Mouse (Mus musculus): ENCODE results near the gene Ift22. TPM values are rescaled to one million over a fixed set of nuclear protein-coding genes. Genes with fewer than 3 reads are reported as not detected.
A peak's percentile ranks its signal among the peaks of the same experiment; 100 is the strongest.

Gene Ift22
- polyA plus RNA-seq, 1 experiment from 2014 or later: 104 TPM

GRCm38 (mm10) chr5:136882055-136882787, 25.7 kb upstream of the Ift22 start:
- Histone ChIP-seq H3K36me3 (no peaks in the 10 kb centered on the region), H3K27ac (replicated peaks) (peak overlapping the region; percentile 77), H3K4me3 (peak overlapping the region; percentile 65), H3K4me1 (peaks cover 24% of the 10 kb centered on the region), H3K27me3 (ENCODE audit: low read depth, poor library complexity, severe bottlenecking) (peaks cover 50% of the 10 kb centered on the region), H3K9me3 (replicated peaks) (no peaks in the 10 kb centered on the region)
- WGBS: 1% methylated on average over 47 of the region's 47 CpGs
- no peak for DNase-seq (ENCODE audit: low spot score)

- no peaks in the 10 kb centered on the region for H3K36me3 ChIP-seq
- DNase-seq (ENCODE audit: low spot score): peak; percentile 69
- peaks cover 50% of the 10 kb centered on the region for H3K27me3 ChIP-seq (ENCODE audit: low read depth, poor library complexity, severe bottlenecking)
- WGBS: under 1% methylated on average over 44 of the region's 44 CpGs
- peaks cover 29% of the 10 kb centered on the region for H3K4me1 ChIP-seq
- H3K27ac ChIP-seq (replicated peaks): peak within 1 kb of the TSS; percentile 77
- no peaks in the 10 kb centered on the region for H3K9me3 ChIP-seq (replicated peaks)
- H3K4me3 ChIP-seq: peak within 1 kb of the TSS; percentile 65
Measured at GRCm38 (mm10) chr5:136882788-136883439, 25.0 kb upstream of the Ift22 start, which contains the start of gene Col26a1. TSS of gene Col26a1 (minus strand) at chr5:136883209.

DNA sequence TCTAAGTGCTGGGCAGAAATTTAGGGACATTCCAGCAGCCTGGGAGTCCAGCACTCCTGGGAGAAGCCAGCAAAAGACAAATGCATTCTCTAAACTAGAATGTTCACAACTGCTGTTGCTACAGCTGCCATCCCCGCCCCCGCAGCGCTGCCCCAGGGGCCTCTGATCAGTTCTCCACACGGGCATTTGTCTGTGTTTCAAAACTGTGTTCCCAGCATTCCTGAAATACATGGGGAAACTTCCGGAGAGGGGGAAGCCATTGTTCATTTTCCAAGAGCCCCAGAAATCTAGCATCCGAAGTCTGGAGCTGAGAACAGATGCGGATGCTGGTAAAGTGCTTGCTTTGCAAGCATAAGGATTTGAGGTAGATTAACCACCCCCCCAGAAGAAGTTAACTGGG, 21.0 kb upstream of the Ift22 start:
- H3K36me3 ChIP-seq: no peaks in the 10 kb centered on the region
- 40% methylated on average over 7 of the region's 7 CpGs for WGBS
- H3K4me1 ChIP-seq: peaks cover 27% of the 10 kb centered on the region
- no peak overlapping the region for H3K4me3 ChIP-seq
- no peaks in the 10 kb centered on the region for H3K9me3 ChIP-seq (replicated peaks)
- DNase-seq (ENCODE audit: low spot score): no peak
- H3K27ac ChIP-seq (replicated peaks): peak overlapping the region; percentile 46
- peaks cover 31% of the 10 kb centered on the region for H3K27me3 ChIP-seq (ENCODE audit: low read depth, poor library complexity, severe bottlenecking)

DNA sequence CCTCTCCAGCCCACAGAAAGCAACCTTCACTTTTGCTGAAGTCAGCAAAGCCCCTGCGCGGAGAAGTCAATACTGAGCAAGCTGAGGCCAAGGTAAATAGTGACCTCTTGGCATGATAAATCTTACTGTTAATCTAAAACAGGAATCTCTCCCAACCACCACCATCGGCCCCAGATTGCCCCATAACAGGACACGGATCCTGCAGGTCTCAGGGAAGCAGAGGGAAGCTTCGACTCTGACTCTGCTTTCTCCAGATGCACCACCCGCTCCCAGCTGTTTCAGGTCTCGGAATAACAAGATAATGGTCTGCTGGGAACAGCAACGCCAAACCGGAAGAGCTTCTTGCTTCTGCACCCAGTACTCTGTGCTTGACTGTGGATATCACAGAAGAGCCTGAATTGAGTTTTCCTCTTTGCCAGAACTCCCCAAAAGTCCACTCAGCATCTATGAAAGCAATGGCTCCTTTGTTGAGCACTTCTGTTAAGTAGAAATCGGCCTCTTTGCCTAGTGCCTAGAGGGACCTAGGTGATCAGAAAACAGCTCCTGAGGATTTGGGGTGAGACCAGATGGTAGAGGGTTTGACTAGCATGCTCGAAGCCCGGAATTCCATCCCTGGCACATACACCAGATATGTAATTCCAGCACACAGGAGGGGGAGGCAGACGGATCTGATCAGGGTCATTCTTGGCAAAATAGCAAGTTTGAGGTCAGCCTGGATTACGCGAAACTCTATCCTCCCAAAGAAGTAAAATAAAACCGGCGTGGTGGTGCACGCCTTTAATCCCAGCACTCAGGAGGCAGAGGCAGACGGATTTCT, 19.2 kb upstream of the Ift22 start:
- 63% methylated on average over 19 of the region's 19 CpGs for WGBS
- H3K36me3 ChIP-seq: no peaks in the 10 kb centered on the region
- no peaks in the 10 kb centered on the region for H3K9me3 ChIP-seq (replicated peaks)
- no peak for DNase-seq (ENCODE audit: low spot score)
- peaks cover 13% of the 10 kb centered on the region for H3K27me3 ChIP-seq (ENCODE audit: low read depth, poor library complexity, severe bottlenecking)
- H3K27ac ChIP-seq (replicated peaks): no peak overlapping the region
- H3K4me1 ChIP-seq: peaks cover 13% of the 10 kb centered on the region
- no peak overlapping the region for H3K4me3 ChIP-seq

DNA sequence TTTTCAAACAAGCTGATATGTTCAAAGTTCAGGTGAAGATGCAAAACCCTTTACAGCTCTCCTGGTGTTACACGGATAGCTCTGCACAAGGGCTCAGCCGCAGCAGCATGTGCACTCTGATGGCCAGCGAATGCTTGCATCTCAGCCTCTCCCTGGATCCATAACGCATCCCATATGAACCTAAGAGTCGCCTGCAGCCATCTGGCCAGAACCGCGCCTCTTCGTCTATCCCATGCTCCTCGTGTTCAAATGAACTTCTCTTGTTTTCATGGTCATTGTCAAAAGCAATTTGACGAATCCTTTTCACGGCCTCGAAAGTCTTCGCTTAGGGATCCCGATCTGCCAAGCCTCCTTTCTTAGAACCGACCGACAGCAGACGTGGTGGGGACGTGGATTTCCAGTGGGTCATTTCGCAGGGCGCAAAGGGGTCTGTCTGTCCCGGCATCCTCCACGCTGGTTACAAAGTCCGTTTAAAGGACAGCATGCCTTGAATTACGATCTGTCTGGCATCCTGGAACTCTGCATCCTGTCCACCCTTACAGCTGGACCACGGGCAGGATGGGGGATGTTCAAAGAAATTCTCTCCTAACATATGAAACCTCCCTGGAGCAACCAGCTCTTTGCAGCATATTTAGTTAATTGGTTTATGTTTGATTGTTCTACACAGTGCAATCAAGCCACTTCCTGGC, 13.0 kb upstream of the Ift22 start:
- Histone ChIP-seq H3K27me3 (ENCODE audit: low read depth, poor library complexity, severe bottlenecking) (no peaks in the 10 kb centered on the region), H3K4me1 (0 out of 2 replicates have a peak, but pooled peaks cover 6% of the 10 kb centered on the region), H3K4me3 (no peak overlapping the region), H3K36me3 (no peaks in the 10 kb centered on the region), H3K9me3 (replicated peaks) (no peaks in the 10 kb centered on the region; the same call in 1 of the 2 replicates), H3K27ac (replicated peaks) (no peak overlapping the region)
- 73% methylated on average over 25 of the region's 25 CpGs for WGBS
- DNase-seq (ENCODE audit: low spot score): no peak

DNA sequence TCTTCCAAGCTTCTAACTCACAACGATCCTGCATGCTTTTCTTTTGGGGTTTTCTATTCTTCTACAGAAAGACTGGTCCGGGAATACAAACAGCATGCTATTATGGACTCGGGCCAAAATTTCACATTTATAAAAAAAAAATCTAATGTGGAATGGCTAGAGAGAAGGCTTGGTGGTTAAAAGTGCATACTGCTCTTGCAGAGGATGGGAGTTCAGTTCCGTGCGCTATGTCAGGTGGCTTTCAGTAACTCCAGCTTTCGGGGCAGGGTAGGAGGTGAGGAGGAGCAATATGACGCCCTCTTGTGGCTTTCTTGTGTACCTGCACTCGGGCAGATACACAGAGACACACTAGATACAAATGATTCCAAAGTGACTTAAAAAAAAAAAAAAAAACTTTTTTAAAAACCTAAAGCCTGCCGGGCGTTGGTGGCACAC, 12.4 kb upstream of the Ift22 start:
- Histone ChIP-seq H3K4me1 (0 out of 2 replicates have a peak, but pooled peaks cover 6% of the 10 kb centered on the region), H3K27me3 (ENCODE audit: low read depth, poor library complexity, severe bottlenecking) (no peaks in the 10 kb centered on the region), H3K27ac (replicated peaks) (no peak overlapping the region), H3K4me3 (no peak overlapping the region), H3K9me3 (replicated peaks) (no peaks in the 10 kb centered on the region; the same call in 1 of the 2 replicates), H3K36me3 (no peaks in the 10 kb centered on the region)
- DNase-seq (ENCODE audit: low spot score): no peak
- 66% methylated on average over 10 of the region's 10 CpGs for WGBS

GRCm38 (mm10) chr5:136904621-136905020, 3.3 kb upstream of the Ift22 start:
- DNase-seq (ENCODE audit: low spot score): no peak
- H3K27ac ChIP-seq (replicated peaks): no peak overlapping the region
- WGBS: 60% methylated on average over 3 of the region's 3 CpGs
- H3K4me3 ChIP-seq: no peak overlapping the region
- peaks cover 17% of the 10 kb centered on the region for H3K4me1 ChIP-seq
- H3K36me3 ChIP-seq: no peaks in the 10 kb centered on the region
- no peaks in the 10 kb centered on the region; the same call in 1 of the 2 replicates for H3K9me3 ChIP-seq (replicated peaks)
- no peaks in the 10 kb centered on the region for H3K27me3 ChIP-seq (ENCODE audit: low read depth, poor library complexity, severe bottlenecking)

- WGBS: 54% methylated on average over 7 of the region's 7 CpGs
- no peaks in the 10 kb centered on the region; the same call in 1 of the 2 replicates for H3K9me3 ChIP-seq (replicated peaks)
- peak; percentile 28 for DNase-seq (ENCODE audit: low spot score)
- H3K4me1 ChIP-seq: peaks cover 13% of the 10 kb centered on the region
- H3K4me3 ChIP-seq: no peak overlapping the region
- no peaks in the 10 kb centered on the region for H3K27me3 ChIP-seq (ENCODE audit: low read depth, poor library complexity, severe bottlenecking)
- H3K36me3 ChIP-seq: 0 out of 2 replicates have a peak, but pooled peaks cover under 1% of the 10 kb centered on the region
- H3K27ac ChIP-seq (replicated peaks): no peak overlapping the region
Measured at GRCm38 (mm10) chr5:136905630-136906029, 2.3 kb upstream of the Ift22 start.

DNA sequence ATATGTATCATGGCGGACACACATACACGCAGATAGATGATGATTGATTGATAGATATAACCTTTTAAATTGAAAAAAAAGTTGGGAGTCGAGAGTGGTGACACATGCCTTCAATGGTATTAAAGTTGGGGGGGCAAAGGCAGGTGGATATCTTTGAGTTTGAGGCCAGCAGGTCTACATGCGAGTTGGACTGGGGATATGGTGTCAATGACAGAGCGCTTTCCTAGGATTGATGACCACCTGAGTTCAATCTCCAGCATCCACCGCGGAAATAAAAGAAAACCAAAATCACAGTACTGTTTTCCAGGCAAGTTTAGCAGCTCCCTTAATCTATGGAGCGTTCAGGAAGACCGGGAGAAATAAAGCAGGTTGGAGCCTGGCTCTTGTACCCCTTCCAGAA, 363 bp upstream of the Ift22 start:
- Histone ChIP-seq H3K27ac (replicated peaks) (peak overlapping the region; percentile 86), H3K4me1 (peaks cover 13% of the 10 kb centered on the region), H3K27me3 (ENCODE audit: low read depth, poor library complexity, severe bottlenecking) (no peaks in the 10 kb centered on the region), H3K36me3 (peaks cover 20% of the 10 kb centered on the region), H3K4me3 (peak overlapping the region; percentile 72), H3K9me3 (replicated peaks) (no peaks in the 10 kb centered on the region; the same call in 1 of the 2 replicates)
- no peak for DNase-seq (ENCODE audit: low spot score)
- 44% methylated on average over 9 of the region's 9 CpGs for WGBS

DNA sequence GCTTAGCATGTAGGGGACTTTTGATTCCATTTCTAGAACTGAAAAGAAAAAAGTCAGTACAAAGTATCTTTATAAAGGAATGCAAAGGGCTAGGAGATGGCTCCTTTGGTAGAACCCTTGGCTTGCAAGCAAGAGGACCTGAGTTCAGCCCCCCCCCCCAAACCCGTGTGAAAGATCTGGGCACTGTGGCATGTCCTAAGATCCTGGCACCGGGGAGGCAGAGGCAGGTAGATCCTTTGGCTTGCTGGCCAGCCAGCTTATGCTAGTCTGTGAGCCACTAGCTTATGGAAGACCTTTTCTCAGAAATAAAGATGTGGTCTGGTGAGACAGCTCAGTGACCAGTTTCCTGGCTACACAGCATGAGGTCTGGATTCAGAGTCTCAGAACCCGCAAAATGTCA, 6.2 kb downstream of the Ift22 start:
- peaks cover 41% of the 10 kb centered on the region for H3K36me3 ChIP-seq
- no peak overlapping the region for H3K4me3 ChIP-seq
- DNase-seq (ENCODE audit: low spot score): no peak
- no peaks in the 10 kb centered on the region for H3K9me3 ChIP-seq (replicated peaks)
- no peak overlapping the region for H3K27ac ChIP-seq (replicated peaks)
- no peaks in the 10 kb centered on the region for H3K27me3 ChIP-seq (ENCODE audit: low read depth, poor library complexity, severe bottlenecking)
- peaks cover 3% of the 10 kb centered on the region for H3K4me1 ChIP-seq
- WGBS: 89% methylated on average over 3 of the region's 3 CpGs

DNA sequence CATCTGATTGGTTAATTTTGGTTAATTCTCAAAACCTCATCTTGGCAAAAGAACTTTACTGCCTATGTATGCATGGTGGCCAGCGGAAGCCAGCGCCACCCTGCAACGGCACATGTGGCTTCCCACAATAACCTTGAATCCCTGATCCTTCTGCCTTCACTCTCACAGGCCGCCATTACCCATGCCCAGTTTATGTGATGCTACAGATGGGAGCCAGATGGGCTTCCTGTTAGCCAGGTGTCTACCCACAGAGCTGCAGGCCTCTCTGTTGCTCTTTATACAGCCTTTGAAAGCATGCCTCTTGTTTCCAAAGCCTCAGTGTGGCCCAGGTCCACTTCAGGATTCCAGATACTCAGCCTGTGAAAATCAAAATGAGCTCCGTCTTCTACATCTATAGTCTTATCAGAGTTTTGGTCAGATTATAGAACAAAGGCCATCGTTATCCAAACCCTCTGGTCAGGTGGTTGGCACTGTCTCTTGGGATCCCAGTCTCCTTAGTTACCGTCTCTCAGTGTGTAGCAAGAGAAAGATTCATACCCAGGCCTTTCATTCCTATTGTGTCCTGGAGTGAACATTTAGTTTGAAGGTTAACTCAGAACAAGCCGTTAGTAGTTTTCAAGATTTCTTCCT, 9.8 kb downstream of the Ift22 start:
- H3K36me3 ChIP-seq: peaks cover 20% of the 10 kb centered on the region
- 95% methylated on average over 8 of the region's 8 CpGs for WGBS
- no peaks in the 10 kb centered on the region for H3K27me3 ChIP-seq (ENCODE audit: low read depth, poor library complexity, severe bottlenecking)
- H3K4me3 ChIP-seq: no peak overlapping the region
- H3K4me1 ChIP-seq: peaks cover 8% of the 10 kb centered on the region
- no peak overlapping the region for H3K27ac ChIP-seq (replicated peaks)
- DNase-seq (ENCODE audit: low spot score): no peak
- no peaks in the 10 kb centered on the region for H3K9me3 ChIP-seq (replicated peaks)

Data from midbrain, embryonic 10.5 days (tissue).